Mouse (Mus musculus) frontal cortex, postnatal 10 days (tissue): ENCODE measurements around the gene Nsrp1.
"Not testable (repeated sequence)": the region's sequence is repeated elsewhere in the genome, so short reads cannot be mapped to it uniquely, and the experiment has no call there.

Source experiments
- DNase-seq, 2 experiments: peaks; one replicate each; pipeline ENCODE4 v3.0.0; 2022; ENCODE audit warnings: low spot score in 2 of 2, mixed read lengths in 1 of 2

Nsrp1 gene

DNA sequence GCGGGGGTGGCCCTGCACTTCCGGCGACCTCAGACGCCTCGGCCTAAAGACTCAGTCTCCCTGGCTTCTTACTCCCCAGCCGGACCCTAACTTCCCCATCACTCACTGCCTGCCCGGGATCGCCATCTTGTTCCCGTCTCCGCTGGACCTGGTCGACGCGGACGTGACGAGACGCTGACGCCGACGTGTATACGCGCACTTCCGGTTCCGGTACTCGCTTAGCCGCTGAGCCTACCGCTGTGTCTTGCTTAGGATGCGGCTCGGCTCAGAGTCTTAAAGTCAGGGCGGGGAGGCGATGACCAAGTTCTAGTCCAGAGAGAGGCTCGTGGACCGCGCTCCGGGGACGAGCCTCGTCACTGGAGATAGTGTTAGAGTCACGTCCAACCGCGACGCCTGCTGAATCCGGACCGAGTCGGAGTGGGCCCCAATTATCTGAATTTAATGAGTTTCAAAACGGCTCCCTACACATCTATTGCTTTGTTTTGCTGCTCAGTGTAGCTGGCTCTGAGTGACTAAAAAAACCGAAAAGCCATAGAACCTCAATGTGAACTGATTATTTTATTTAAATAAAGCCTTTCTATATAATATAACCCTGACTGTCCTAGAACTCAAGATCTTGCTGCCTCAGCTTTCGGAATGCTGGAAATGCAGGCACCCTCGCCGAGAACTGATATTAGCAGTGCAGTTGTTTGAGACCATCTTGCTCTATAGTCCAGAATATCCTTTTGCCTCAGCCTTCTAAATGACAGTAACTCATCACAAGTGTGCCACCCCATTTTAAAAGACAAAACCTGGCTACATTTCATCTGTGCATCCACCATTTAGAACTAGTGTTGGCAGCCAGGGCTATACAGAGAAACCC is at the start of gene Nsrp1:
Gene Nsrp1, minus strand, starts transcription at position 163 of the 862 bp plus-strand sequence.
- peak; percentile 83 to 92 for DNase-seq

GRCm38 (mm10) chr11:77111141-77111540 is 32.9 kb upstream of the Nsrp1 start:
- DNase-seq: no peak

DNA sequence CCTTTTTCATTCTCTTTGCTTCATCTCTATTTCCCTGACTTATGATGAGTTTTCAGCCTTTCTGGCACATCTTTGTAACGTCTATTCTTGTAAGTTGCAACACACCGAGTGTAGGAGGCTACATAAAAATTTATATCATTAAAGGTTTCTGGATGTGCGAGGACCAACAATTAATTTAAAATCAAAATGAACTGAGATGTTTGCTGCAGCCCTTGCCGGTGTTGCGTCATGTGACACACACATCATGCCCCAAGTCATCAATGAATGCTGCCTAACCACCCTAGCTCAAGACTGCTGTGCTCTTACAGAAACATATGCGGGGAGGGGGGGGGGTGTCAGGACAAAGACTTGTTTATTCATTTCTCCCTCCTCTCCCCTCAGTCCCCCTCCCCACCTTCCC is 30.2 kb upstream of the Nsrp1 start:
- no peak for DNase-seq

- not testable (repeated sequence) for DNase-seq
Observed at GRCm38 (mm10) chr11:77107872-77108271, 29.6 kb upstream of the Nsrp1 start.

- no peak for DNase-seq
Observed at GRCm38 (mm10) chr11:77106961-77107360, 28.7 kb upstream of the Nsrp1 start.

GRCm38 (mm10) chr11:77100137-77100937 is 22.1 kb upstream of the Nsrp1 start:
- DNase-seq: peak in 1 of 2 experiments; percentile 61

DNA sequence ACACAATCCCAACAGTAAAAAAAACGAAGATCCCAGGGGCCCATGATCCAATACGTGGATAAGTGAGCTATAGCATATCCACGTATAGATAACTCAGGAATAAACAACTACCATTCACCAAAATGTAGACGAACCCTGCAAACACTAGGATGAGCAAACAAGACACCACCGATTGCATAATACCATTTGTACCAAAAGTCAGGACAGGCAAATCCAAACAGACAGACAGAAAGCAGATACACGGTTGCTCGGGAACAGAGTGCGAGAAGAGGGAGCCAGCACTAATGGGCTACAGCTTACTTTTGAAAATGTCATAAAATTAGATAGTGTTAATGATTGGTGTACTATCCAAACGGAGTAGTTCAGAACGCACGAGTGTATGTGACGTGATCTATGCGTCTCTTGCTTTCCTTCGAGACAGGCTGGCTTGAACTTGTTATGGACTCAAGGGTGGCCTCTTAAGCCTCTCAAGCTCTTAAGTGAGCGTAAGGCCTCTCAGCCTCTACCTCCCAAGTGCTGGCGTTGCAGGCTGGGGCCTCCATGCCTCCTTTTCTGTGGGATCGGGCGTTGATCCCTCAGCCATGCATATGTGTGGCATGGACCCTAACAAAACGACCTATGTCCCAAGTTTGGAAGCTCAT is 20.2 kb upstream of the Nsrp1 start:
- DNase-seq: no peak

GRCm38 (mm10) chr11:77096991-77097390 is 18.8 kb upstream of the Nsrp1 start:
- DNase-seq: no peak

DNA sequence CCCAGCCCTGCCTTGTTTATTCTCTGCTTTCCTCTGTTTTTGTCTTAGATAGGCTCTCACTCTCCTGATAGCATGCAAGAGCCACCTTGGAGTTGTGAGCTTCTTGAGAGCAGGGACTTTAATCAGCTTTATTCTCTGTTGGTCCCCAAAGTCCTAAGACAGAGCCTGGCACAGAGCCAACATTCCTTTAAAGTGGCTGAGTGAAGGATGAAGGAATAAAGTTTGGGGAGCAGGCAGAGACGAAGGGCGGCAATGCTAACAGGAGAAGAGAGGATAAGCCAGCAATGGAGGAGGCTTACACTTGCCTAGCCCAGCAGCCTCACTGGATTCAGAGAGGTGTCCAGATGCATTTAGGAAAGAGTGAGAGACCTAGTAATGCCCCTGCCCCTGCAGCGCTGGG is 18.3 kb upstream of the Nsrp1 start:
- no peak for DNase-seq

DNA sequence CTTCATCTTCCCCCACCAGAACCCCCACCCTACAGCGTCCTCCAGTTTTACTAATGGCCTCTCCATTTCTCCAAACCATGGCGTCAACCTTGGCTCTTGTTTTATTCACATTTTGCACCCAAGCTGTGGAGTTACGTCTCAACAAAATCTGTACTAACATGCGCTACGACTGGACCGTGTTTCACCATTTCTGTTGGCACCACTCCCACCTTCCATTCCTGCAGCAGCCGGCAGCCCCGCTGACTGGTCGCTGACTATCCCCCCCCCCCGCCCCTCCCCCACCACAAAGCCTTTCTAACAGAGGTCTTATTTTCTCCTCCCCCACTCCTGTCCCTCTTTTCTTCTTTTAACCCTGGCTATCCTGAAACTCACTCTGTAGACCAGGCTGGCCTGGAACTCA is 17.0 kb upstream of the Nsrp1 start:
- no peak for DNase-seq

GRCm38 (mm10) chr11:77094136-77094535 is 15.9 kb upstream of the Nsrp1 start:
- no peak for DNase-seq

GRCm38 (mm10) chr11:77093208-77093607 is 15.0 kb upstream of the Nsrp1 start:
- peak in 1 of 2 experiments; percentile 24 for DNase-seq

DNA sequence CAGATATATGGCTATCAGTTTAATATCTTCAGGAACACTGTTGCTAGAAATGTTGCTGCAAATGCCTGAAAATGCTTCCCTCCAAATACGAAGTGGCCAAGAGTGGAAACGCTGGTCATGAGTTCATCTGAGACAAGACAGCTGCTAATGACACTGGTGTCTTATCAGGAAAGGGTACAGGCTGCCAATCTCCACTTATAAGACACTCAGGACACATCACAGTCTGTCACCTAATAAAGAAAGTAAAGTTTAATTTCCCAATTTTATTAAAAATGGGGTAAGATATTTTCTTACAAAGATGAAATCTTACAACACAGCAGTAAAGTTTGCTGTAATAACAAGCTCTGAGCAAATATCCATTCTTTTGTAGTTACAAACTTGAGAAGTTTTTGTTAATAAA is 10.9 kb upstream of the Nsrp1 start:
- no peak for DNase-seq

DNA sequence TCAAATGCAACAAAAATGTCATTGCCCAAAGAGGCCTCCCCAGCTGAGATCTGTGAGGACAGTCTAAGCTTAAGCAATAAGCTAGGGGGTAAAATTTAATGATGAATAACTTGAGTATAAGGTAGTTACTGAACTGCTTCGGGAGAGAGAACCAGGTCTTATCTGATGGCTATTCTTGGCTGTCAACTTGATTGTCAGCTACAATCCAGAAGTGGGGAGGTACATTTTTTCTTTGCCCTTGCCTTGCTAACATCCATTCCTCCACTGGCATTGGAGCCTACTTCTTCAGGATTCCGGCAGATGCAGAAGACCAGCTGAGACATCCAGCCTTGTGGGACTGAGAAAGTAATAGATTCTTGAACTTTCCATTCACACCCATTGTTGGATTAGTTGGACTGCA is 8.8 kb upstream of the Nsrp1 start:
- DNase-seq: no peak

GRCm38 (mm10) chr11:77084001-77084682 is 5.9 kb upstream of the Nsrp1 start:
- no peak for DNase-seq

DNA sequence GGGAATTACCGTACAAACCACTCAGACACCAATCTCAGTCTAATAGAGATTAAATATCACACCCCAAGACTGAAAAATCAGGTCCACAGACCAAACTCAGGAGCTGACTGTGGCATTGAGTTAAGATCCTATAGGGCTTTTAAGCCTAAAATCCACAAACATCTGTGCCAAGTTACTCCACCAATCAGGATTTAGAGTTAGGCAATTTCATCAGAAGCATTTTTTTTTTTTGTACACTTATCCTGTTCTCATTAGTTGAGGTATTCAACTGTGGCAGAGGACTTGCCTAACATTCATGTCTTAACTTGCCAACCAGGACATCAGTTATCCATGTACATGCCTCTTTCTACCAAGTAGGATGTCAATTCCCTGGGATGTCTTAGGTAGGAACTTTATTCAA is 1.1 kb upstream of the Nsrp1 start:
- no peak for DNase-seq

- no peak for DNase-seq
Observed at GRCm38 (mm10) chr11:77077792-77078191, 443 bp downstream of the Nsrp1 start.

DNA sequence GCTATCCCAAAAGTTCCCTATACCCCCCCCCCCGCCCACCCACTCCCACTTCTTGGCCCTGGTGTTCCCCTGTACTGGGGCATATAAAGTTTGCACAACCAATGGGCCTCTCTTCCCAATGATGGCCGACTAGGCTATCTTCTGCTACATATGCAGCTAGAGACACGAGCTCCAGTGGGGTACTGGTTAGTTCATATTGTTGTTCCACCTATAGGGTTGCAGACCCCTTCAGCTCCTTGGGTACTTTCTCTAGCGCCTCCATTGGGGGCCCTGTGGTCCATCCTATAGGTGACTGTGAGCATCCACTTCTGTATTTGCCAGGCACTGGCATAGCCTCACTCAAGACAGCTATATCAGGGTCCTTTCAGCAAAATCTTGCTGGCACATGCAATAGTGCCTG is 904 bp downstream of the Nsrp1 start:
- not testable (repeated sequence) for DNase-seq

DNA sequence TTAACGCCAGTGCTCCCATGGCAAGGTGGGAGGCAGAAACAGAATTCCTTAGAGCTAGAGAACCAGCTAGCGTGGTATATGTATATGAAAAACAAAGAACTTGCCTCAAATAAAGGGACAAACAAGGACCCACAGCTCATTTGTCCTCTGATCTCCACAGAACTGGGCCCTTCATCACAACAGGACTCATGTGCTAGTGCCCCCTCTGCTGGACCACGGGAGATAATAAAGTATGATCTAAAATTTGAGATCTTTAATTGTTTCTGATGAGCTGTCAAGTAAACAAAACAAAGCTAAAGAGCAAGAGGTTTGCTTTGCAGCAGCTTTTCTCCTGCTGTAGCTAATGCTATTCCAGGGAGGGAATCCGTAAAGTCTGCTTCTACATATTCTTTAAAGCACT is 7.5 kb downstream of the Nsrp1 start:
- DNase-seq: no peak

GRCm38 (mm10) chr11:77068825-77069224 is 9.4 kb downstream of the Nsrp1 start:
- DNase-seq: no peak

DNA sequence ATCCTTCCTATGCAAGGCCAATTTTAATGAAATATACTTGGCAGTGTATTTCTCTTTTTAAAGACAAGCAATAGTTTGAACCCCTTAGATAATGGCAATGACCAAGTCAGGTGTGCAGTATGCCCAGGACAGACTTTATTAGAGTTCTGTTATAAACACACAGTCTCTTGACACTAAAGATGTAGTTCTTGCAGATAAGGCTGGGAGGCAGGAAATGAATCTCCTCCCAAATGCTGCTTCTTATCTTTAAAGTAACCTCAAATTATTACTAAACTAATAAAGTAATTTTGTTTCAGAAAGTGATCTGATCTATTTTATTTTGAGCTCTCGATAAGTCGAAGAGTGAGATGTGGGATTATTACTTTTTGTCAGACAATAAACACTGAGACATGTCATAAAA is 14.8 kb downstream of the Nsrp1 start:
- DNase-seq: no peak

- no peak for DNase-seq
Observed at GRCm38 (mm10) chr11:77061951-77062350, 16.3 kb downstream of the Nsrp1 start.
